Mouse (Mus musculus) limb, embryonic 15.5 days (tissue): ENCODE data around the gene Itk. TPM values are rescaled to one million over a fixed set of nuclear protein-coding genes. Genes with fewer than 3 reads are reported as not detected.

Source experiments
- ATAC-seq: fragments of 200-750 bp; cut with Nextera tagmentation; 2 replicates; pipeline ENCODE4 v1.8.0; 2017; ENCODE audit warnings: low read depth, moderate TSS enrichment; ENCODE audit not compliant: insufficient number of reproducible peaks, low FRiP score, low TSS enrichment
- H3K27ac ChIP-seq: fragments of 300-500 bp; sonication (generic); 2 replicates; pipeline ENCODE4 v1.5.1; 2015; ENCODE audit warnings: moderate library complexity, mild to moderate bottlenecking, inconsistent platforms
- H3K27me3 ChIP-seq: fragments of 300-500 bp; sonication (generic); 2 replicates; pipeline ENCODE4 v1.6.1; 2015; ENCODE audit warnings: inconsistent platforms
- H3K36me3 ChIP-seq: fragments of 300-500 bp; sonication (generic); 2 replicates; pipeline ENCODE4 v1.6.1; 2015; ENCODE audit warnings: inconsistent platforms
- H3K4me1 ChIP-seq: fragments of 300-500 bp; sonication (generic); 2 replicates; pipeline ENCODE4 v1.6.1; 2015; ENCODE audit warnings: inconsistent platforms
- H3K4me2 ChIP-seq: fragments of 300-500 bp; sonication (generic); 2 replicates; pipeline ENCODE4 v1.6.1; 2015; ENCODE audit warnings: mild to moderate bottlenecking, inconsistent platforms
- H3K4me3 ChIP-seq: fragments of 300-500 bp; sonication (generic); 2 replicates; pipeline ENCODE4 v1.5.1; 2015; ENCODE audit warnings: mild to moderate bottlenecking, inconsistent platforms
- H3K9ac ChIP-seq: fragments of 300-500 bp; sonication (generic); 2 replicates; pipeline ENCODE4 v1.6.1; 2015; ENCODE audit warnings: inconsistent platforms
- H3K9me3 ChIP-seq: fragments of 300-500 bp; sonication (generic); 2 replicates; pipeline ENCODE4 v1.6.1; 2016; ENCODE audit warnings: inconsistent platforms
- WGBS: fragments of 180-500 bp; shearing (Covaris S2); methylation state at CpG from one replicate; pipeline ENCODE4 v1.1.7; 2015; 5-methylcytosine and 5-hydroxymethylcytosine counted together
- polyA plus RNA-seq: library from polyadenylated mRNA; unstranded; fragments of >200 nt; fragmentation: Nextera tagmentation; extraction: Ambion mirVana; gene quantifications from 2 replicates; pipeline ENCODE4 v1.2.1, GENCODE M21; 2015

The Itk gene
- polyA plus RNA-seq, 1 experiment from 2014 or later, result 0.38 TPM

- no peaks in the 10 kb centered on the region for H3K4me1 ChIP-seq
- H3K4me3 ChIP-seq, result no peak overlapping the region
- no peaks in the 10 kb centered on the region for H3K27me3 ChIP-seq
- 91% methylated on average over 12 of the region's 12 CpGs for WGBS
- H3K36me3 ChIP-seq, result no peaks in the 10 kb centered on the region
- H3K9ac ChIP-seq, result no peak overlapping the region
- no peaks in the 10 kb centered on the region for H3K9me3 ChIP-seq
- no peak for ATAC-seq
- H3K4me2 ChIP-seq, result no peak overlapping the region
- H3K27ac ChIP-seq, result no peak overlapping the region
Measured at GRCm38 (mm10) chr11:46278709-46279108, 110.6 kb downstream of the Itk start.

GRCm38 (mm10) chr11:46278140-46278539, 111.2 kb downstream of the Itk start:
- Histone ChIP-seq H3K9me3 (no peaks in the 10 kb centered on the region), H3K4me1 (no peaks in the 10 kb centered on the region), H3K4me2 (no peak overlapping the region), H3K4me3 (no peak overlapping the region), H3K9ac (no peak overlapping the region), H3K36me3 (no peaks in the 10 kb centered on the region), H3K27me3 (no peaks in the 10 kb centered on the region), H3K27ac (no peak overlapping the region)
- WGBS, result 72% methylated on average over 5 of the region's 5 CpGs
- no peak for ATAC-seq

GRCm38 (mm10) chr11:46276778-46277177, 112.5 kb downstream of the Itk start:
- no peaks in the 10 kb centered on the region for H3K4me1 ChIP-seq
- H3K36me3 ChIP-seq, result no peaks in the 10 kb centered on the region
- no peak overlapping the region for H3K4me3 ChIP-seq
- ATAC-seq, result no peak
- H3K27ac ChIP-seq, result no peak overlapping the region
- H3K27me3 ChIP-seq, result no peaks in the 10 kb centered on the region
- no peak overlapping the region for H3K4me2 ChIP-seq
- no peaks in the 10 kb centered on the region for H3K9me3 ChIP-seq
- WGBS, result 47% methylated on average over 5 of the region's 5 CpGs
- no peak overlapping the region for H3K9ac ChIP-seq

GRCm38 (mm10) chr11:46276168-46276567, 113.1 kb downstream of the Itk start:
- H3K9me3 ChIP-seq, result no peaks in the 10 kb centered on the region
- no peak overlapping the region for H3K27ac ChIP-seq
- H3K36me3 ChIP-seq, result no peaks in the 10 kb centered on the region
- no peaks in the 10 kb centered on the region for H3K27me3 ChIP-seq
- H3K4me2 ChIP-seq, result no peak overlapping the region
- H3K4me3 ChIP-seq, result no peak overlapping the region
- no peak for ATAC-seq
- 88% methylated on average over 8 of the region's 8 CpGs for WGBS
- no peak overlapping the region for H3K9ac ChIP-seq
- no peaks in the 10 kb centered on the region for H3K4me1 ChIP-seq

GRCm38 (mm10) chr11:46275302-46275701, 114.0 kb downstream of the Itk start:
- no peaks in the 10 kb centered on the region for H3K4me1 ChIP-seq
- no peak overlapping the region for H3K4me2 ChIP-seq
- no peak for ATAC-seq
- no peaks in the 10 kb centered on the region for H3K27me3 ChIP-seq
- WGBS, result 17% methylated on average over 5 of the region's 6 CpGs
- no peaks in the 10 kb centered on the region for H3K9me3 ChIP-seq
- no peak overlapping the region for H3K9ac ChIP-seq
- no peaks in the 10 kb centered on the region for H3K36me3 ChIP-seq
- H3K27ac ChIP-seq, result no peak overlapping the region
- no peak overlapping the region for H3K4me3 ChIP-seq

Other genes with a start within 250 kb of the Itk start
- gene Nipal4, start 223.0 kb downstream of the Itk start, polyA plus RNA-seq, result 15.2 and 15.9 TPM in 2 replicates
- 2.3 and 3.4 TPM in 2 replicates for gene Fndc9, start 154.0 kb downstream of the Itk start, polyA plus RNA-seq
- gene Cyfip2, start 76.7 kb downstream of the Itk start, polyA plus RNA-seq, result 5.4 and 5.8 TPM in 2 replicates
- not detected in 2 replicates for gene Fam71b, start 7.0 kb upstream of the Itk start, polyA plus RNA-seq
- gene Med7, start 47.4 kb upstream of the Itk start, polyA plus RNA-seq, result 61.9 and 67.6 TPM in 2 replicates
- gene Havcr2, start 65.4 kb upstream of the Itk start, polyA plus RNA-seq, result 0.12 and 0.14 TPM in 2 replicates
- gene Gm12169, start 134.7 kb upstream of the Itk start, polyA plus RNA-seq, result not detected in 2 replicates
- 0.09 TPM in 1 of 2 replicates, not detected in the other for gene BC053393, start 182.0 kb upstream of the Itk start, polyA plus RNA-seq
- gene Dppa1, start 239.7 kb upstream of the Itk start, polyA plus RNA-seq, result not detected in 2 replicates